Mouse (Mus musculus): ENCODE results near the gene Nop56.

The Nop56 gene

DNA sequence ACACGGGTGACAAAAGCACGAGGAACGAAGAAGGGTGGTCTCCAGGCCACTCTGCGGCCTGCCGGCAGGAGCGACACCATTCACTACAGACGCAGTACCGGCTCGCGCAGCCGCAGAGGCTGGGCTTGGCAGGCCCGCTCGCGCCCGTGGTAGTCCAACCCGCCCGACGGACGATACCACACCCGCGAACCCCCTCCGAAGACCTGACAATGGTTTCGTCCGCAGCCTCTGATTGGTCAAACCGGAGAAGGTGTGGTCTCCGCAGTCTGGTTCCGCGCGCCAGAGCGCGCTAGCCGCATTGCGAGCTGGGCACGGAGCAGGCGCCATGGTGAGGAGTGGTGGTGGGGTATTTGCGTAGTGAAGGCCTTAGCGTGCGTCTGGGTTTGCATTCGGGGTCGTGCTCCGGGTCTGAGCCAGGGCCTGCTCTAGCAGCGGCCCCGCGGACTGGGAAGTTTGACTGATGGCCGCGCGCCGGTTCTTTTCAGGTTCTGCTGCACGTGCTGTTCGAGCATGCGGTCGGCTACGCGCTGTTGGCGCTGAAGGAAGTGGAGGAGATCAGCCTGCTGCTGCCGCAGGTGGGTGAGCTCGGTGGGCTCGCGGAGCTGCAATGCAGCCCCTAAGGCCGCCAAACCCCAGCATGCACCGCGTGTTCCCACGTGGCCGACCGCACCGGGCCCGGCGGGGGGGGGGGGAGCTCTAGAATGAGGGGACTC lies at the start of gene Nop56:
Gene Nop56, plus strand, starts transcription at position 282 of the 713 bp plus-strand sequence.
- peak; percentile 100 for DNase-seq

DNA sequence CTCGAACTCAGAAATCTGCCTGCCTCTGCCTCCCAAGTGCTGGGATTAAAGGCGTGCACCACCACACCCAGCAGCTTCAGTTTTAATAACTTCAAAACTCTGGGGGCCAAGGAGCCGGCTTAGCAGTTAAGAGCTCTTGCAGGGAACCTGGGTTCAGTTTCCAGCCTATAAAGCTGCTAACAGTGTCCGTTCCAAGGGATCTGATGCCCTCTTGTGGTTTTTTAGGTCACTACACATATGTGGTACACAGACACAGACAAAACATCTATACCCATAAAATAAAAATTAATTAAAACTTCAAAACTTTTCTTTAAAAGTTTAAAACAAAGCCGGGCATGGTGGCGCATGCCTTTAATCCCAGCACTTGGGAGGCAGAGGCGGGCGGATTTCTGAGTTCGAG lies 27.3 kb upstream of the Nop56 start:
- DNase-seq: peak; percentile 8

GRCm38 (mm10) chr2:130248226-130248625 lies 26.0 kb upstream of the Nop56 start:
- DNase-seq: no peak

- DNase-seq: no peak
Observed at GRCm38 (mm10) chr2:130256762-130257161, 17.5 kb upstream of the Nop56 start.

GRCm38 (mm10) chr2:130260822-130261221 lies 13.4 kb upstream of the Nop56 start:
- no peak for DNase-seq

- no peak for DNase-seq
Observed at GRCm38 (mm10) chr2:130261914-130262313, 12.3 kb upstream of the Nop56 start.

DNA sequence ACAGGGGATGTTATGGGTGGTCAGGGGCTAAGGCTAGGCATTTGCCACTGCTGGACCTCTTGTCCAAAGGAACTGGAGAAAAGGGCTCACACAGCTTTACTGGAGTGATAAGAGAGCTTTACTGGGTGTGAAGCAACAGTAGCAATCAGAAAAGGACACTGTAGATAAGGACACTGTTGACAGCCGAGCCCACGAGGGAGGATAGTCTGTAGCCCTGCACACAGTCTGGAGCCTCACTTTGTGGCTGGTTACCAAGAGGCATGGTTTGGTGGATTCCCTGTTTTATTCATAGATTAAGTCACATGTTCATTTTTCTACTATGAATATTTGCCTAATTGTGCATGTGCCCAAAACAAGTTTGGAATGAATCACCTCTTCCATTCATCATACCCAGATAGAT lies 11.8 kb upstream of the Nop56 start:
- DNase-seq: no peak

GRCm38 (mm10) chr2:130265520-130265919 lies 8.7 kb upstream of the Nop56 start:
- no peak for DNase-seq

- no peak for DNase-seq
Observed at GRCm38 (mm10) chr2:130268074-130268473, 6.2 kb upstream of the Nop56 start.

DNA sequence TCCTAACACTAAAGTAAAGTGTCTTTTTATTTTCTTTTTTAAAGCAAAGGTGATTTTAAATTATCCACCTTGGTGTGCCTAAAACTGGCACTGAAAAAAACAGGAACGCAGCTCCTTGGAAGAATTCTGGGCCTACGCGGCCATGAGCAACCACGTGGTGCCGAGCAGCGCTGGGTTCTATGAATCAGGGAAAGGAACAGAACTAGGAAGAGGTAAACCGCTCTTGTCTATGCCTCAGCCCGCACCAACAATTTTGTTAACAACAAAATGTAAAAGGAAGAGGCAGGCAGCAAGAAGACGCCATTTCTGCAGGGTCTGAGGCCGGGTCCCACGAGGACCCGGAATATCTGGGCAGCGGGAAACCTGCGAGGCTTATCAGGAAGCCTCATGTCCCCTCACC lies 498 bp upstream of the Nop56 start:
- DNase-seq: no peak

GRCm38 (mm10) chr2:130274862-130275261 lies 632 bp downstream of the Nop56 start:
- DNase-seq: no peak

DNA sequence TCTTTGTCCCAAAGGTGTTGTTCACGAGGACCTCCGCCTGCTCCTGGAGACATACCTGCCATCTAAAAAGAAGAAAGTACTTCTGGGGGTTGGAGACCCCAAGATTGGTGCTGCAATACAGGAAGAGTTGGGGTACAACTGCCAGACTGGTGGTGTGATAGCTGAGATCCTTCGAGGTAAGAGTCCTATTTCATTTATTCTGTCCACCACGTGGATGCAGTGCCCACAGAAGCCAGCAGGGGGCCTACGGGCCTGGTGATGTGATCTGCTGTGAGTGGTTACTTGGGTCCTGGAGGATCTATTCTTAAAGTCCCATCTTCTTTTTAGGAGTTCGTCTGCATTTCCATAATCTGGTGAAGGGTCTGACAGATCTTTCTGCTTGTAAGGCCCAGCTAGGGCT lies 1.4 kb downstream of the Nop56 start:
- DNase-seq: peak; percentile 62

DNA sequence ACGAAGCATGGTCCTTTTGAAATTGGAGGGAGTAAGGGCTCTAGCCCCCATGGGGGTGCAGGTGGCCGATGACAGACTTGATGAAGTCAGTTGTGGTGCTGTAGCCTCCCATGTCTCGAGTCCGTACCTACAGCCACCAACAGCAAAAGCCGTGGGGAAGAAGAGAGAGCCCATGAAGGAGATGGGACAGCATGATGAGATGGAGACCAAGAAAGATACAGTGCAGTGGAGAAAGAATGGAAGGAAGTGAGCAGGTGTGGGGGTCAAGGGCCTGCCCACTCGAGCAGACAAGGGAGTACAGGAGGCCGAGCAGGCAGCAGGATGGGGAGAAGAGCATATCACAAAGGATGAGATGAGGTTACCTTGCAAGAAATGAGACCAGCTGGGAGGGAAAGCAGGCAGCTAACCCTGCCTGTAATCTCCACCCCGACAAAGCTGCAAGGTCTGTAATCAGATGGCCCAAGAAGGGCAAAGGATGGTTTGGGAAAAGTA lies 5.4 kb downstream of the Nop56 start:
- DNase-seq: no peak

GRCm38 (mm10) chr2:130280224-130280623 lies 6.0 kb downstream of the Nop56 start:
- no peak for DNase-seq

DNA sequence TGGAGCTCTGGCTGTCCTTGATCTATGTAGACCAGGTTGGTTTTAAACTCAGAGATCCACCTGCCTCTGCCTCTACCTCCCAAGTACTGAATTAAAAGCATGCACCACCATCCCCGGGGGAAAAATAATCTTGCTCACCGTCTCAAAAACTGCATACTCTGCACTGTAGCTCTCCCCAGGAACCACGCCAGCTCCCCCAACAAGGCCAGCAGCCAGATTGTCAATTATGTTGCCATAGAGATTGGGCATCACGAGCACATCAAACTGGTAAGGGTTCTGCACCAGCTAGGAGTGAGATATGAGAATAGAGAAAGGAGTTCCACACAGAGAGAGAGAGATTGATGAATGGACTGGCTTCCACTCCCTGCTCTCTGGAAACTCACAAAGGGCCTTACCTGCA lies 6.6 kb downstream of the Nop56 start:
- no peak for DNase-seq

DNA sequence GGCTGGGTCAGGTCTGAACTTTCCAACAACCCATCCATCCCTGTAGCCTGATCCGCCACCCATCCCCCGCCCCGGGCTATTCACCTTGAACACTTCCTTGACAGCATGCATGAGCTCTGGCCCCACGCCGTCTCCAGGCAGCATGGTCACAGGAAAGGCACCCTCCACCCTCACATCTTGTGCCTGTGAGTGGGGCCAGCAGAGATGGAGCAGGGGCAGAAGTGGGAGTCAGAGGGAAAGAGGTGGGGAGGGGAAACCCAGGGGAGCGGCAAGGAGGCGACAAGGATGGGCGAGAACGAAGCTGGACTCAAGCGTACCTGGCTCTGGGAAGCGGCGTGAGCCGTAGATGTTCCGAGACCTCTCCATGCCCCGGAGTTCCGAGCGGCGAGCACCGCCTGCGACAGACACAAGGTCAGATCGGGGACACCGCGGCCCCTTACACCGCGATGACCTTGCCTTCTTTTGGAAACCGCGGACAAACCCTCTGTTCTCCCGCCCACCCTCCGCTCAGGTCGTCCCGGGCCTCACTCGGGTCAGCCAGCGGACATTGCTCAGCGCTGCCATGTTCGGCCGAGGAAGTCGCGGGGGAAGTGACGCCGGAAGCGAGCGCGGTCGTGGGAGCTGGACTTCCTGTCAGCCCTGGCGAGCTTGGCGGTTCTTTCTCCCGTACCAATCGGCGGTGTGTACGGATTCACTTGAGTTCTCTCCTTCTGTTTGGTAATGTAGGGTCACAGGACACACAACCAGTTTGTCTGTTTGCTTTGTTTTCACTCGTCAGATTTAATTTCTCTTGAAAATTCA lies 9.8 kb downstream of the Nop56 start, which contains the start of gene Idh3b:
Gene Idh3b, minus strand, starts transcription at position 694 of the 801 bp plus-strand sequence.
- DNase-seq: peak; percentile 79

DNA sequence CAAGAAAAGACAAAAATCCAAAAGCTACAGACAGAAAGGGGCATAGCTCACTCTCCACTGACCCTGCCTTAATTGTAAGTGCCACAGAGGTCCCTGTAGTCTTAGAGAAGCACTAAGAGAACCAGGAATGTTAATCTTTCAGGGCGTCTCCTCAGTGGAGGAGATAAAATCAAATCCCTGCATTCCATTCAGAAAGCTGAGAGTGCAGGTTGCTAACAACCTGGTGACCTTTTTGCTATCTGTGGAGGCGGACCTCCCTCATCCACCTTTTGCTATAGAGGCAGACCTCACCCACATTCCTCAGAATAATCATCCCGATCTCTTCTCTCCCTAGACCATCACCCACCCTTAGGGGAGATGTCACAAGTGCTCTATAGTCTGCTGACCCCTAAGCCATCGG lies 14.9 kb downstream of the Nop56 start:
- DNase-seq: no peak

DNA sequence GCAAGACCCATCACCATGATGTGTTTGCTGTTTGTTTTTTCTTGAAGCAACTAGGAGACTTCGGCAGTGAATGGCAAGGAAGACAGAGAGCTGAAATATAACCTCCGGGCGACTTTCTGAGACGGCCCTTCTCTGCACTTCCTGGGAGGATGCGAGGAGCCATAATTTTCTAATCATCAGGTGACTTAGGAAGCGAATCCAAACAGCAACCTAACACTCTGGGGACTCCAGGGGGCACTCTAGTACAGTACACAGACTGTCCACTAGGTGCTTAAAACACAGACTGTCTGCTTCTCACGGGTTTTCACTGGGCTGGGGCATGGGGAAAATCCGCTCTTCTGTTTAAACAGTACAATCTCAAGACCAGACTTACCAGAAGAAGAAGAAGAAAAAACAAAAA lies 17.2 kb downstream of the Nop56 start:
- DNase-seq: peak; percentile 52

- DNase-seq: no peak
Observed at GRCm38 (mm10) chr2:130293009-130293408, 18.8 kb downstream of the Nop56 start.

GRCm38 (mm10) chr2:130293486-130293885 lies 19.3 kb downstream of the Nop56 start:
- no peak for DNase-seq

DNA sequence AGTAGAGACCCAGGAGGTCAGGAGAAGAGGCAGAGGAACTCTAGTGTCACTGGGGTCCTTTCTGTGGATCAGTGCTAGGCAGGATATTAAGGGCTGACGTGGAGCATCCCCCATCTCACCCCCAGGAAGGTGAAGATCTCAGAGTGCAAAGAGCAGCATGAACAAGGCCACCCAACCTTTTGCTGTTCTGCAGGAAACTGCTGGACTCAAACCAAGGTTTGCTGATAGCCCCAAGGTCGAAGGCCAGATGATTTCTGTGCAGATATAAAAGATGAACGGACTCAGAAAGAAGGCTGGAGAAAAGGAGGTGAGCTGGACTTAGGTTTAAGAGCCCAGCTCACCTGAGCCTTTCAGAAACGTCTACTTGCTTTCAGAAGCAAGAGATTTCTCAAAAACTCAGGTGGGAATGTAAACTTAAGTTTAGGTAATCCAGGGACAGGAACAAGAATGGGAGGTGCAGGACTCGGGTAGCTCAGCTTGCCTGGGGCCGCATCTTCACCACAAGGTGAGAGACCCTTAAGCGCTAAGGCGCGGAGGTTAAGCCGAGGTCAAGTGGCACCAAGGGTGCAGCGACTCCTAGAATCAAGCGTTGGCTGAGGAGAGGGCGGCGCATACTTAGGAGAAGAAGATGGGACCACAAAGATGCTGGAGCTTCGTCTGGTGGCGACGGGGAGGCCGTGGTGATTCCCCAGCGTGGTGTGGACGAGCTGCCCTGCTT lies 20.1 kb downstream of the Nop56 start:
- DNase-seq: no peak

DNA sequence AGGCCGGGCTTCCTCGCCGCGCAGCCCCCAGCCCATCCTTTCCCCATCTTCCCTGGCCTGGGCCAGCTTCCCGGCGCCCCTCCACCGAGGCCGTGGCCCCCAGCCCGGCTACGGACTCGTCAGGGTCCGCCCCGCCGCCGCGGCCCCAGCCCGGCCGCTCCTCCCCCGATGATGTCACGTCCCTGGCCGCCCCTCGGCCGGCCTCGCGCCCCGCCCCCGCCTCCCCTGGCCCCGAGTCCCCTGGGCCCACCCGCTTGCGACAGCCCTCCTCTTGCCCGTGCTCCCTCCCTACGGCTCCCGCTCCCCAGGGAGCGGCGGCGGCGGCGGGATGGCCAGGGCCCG lies 20.7 kb downstream of the Nop56 start, which contains the start of gene Ebf4:
Gene Ebf4, plus strand, starts transcription at position 234 of the 342 bp plus-strand sequence.
- DNase-seq: no peak

GRCm38 (mm10) chr2:130295331-130296133 lies 21.3 kb downstream of the Nop56 start:
- peak; percentile 31 for DNase-seq

All from thymus, postnatal 25 days (tissue).